Mouse (Mus musculus) G1E (cell line): Measurements from ENCODE around the gene Ldlrap1.

Source experiments
- CTCF ChIP-seq: IDR thresholded peaks from 2 replicates; pipeline ENCODE4 v1.5.1; 2012; ENCODE audit warnings: low read depth, low read length, inconsistent platforms, mixed read lengths
- TAL1 ChIP-seq: conservative IDR thresholded peaks from 2 replicates; pipeline ENCODE4 v1.6.1; 2012; ENCODE audit warnings: low read depth, low read length, inconsistent platforms, mixed read lengths

DNA sequence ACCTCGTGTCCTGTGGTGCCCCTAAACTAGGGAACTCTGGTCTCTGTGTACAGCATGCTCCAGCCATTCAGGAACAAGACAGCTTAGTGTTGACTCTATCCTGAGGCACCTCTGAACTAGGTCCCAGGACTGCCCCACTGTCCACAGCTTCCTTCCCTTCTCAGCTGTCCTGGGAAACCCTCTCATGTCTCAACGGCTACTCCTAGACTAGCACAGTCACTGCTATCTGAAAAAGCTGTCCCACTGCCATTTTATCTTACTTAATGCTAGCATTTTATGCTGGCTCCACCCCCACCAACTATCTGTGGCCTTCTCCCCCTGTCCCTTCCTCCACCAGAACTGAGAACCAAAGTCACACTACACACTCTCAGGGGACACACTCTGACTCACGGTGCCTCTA, 3.5 kb downstream of the Ldlrap1 start:
- no peak for TF ChIP-seq TAL1
- TF ChIP-seq CTCF: no peak
